Mouse (Mus musculus) heart, embryonic 16.5 days (tissue): ENCODE data around the gene Axl. TPM values are rescaled to one million over a fixed set of nuclear protein-coding genes. Genes with fewer than 3 reads are reported as not detected.

Experiments used
- ATAC-seq: fragments of 200-750 bp; cut with Nextera tagmentation; replicated peaks from 2 replicates; pipeline ENCODE4 v1.8.0; 2017; ENCODE audit warnings: moderate number of reproducible peaks; ENCODE audit not compliant: insufficient read depth, low FRiP score; ENCODE audit errors: extremely low read depth
- H3K27ac ChIP-seq: fragments of 300-500 bp; sonication (generic); 2 replicates; pipeline ENCODE4 v1.5.1; 2014; ENCODE audit warnings: mild to moderate bottlenecking, low read length, control low read depth, moderate library complexity
- H3K27me3 ChIP-seq: fragments of 300-500 bp; sonication (generic); 2 replicates; pipeline ENCODE4 v1.6.1; 2014; ENCODE audit warnings: low read length, mixed read lengths; ENCODE audit not compliant: control insufficient read depth, insufficient read depth
- H3K36me3 ChIP-seq: fragments of 300-500 bp; sonication (generic); 2 replicates; pipeline ENCODE4 v1.6.1; 2014; ENCODE audit not compliant: control insufficient read depth, insufficient read depth
- H3K4me1 ChIP-seq: fragments of 300-500 bp; sonication (generic); 2 replicates; pipeline ENCODE4 v1.6.1; 2014; ENCODE audit warnings: low read length, mixed read lengths; ENCODE audit not compliant: control insufficient read depth, insufficient read depth
- H3K4me2 ChIP-seq: fragments of 300-500 bp; sonication (generic); 2 replicates; pipeline ENCODE4 v1.6.1; 2014; ENCODE audit warnings: low read depth, mild to moderate bottlenecking, control low read depth, low read length
- H3K4me3 ChIP-seq: fragments of 300-500 bp; sonication (generic); 2 replicates; pipeline ENCODE4 v1.5.1; 2014; ENCODE audit warnings: mild to moderate bottlenecking, control low read depth, low read length
- H3K9ac ChIP-seq: fragments of 300-500 bp; sonication (generic); 2 replicates; pipeline ENCODE4 v1.6.1; 2014; ENCODE audit warnings: low read length, control low read depth
- H3K9me3 ChIP-seq: fragments of 300-500 bp; sonication (generic); replicated peaks from 2 replicates; pipeline ENCODE4 v1.6.1; 2016; ENCODE audit warnings: low read length; ENCODE audit not compliant: control insufficient read depth
- WGBS: fragments of 180-500 bp; shearing (Covaris S2); extraction: QIAGEN DNeasy Blood & Tissue Kit; methylation state at CpG from one replicate; pipeline ENCODE4 v1.1.7; 2014; 5-methylcytosine and 5-hydroxymethylcytosine counted together
- polyA plus RNA-seq: library from polyadenylated mRNA; unstranded; fragments of >200 nt; fragmentation: Nextera tagmentation; extraction: Ambion mirVana; gene quantifications from 2 replicates; pipeline ENCODE4 v1.2.1, GENCODE M21; 2015

Axl gene
- polyA plus RNA-seq, 1 experiment from 2014 or later = 44.5 TPM

GRCm38 (mm10) chr7:25766108-25766507 lies 22.4 kb downstream of the Axl start:
- 74% methylated on average over 6 of the region's 6 CpGs for WGBS

GRCm38 (mm10) chr7:25764221-25764620 lies 24.3 kb downstream of the Axl start:
- WGBS = 34% methylated on average over 5 of the region's 5 CpGs
- ATAC-seq = peak; percentile 20; the same call in 1 of the 2 replicates
- peak overlapping the region; percentile 17 for H3K27ac ChIP-seq
- H3K4me3 ChIP-seq = no peak overlapping the region
- peaks cover 2% of the 10 kb centered on the region; the same call in 1 of the 2 replicates for H3K4me1 ChIP-seq
- H3K9ac ChIP-seq = no peak overlapping the region
- H3K9me3 ChIP-seq = no peaks in the 10 kb centered on the region
- no peaks in the 10 kb centered on the region for H3K27me3 ChIP-seq
- H3K36me3 ChIP-seq = peaks cover 16% of the 10 kb centered on the region
- H3K4me2 ChIP-seq = no peak overlapping the region

More at GRCm38 (mm10) chr7:25766108-25766507, 22.4 kb downstream of the Axl start:
- Histone ChIP-seq H3K4me2 (no peak overlapping the region), H3K36me3 (peaks cover 15% of the 10 kb centered on the region), H3K9ac (no peak overlapping the region), H3K4me3 (no peak overlapping the region), H3K9me3 (no peaks in the 10 kb centered on the region), H3K4me1 (peaks cover 2% of the 10 kb centered on the region; the same call in 1 of the 2 replicates), H3K27me3 (no peaks in the 10 kb centered on the region), H3K27ac (no peak overlapping the region)
- no peak for ATAC-seq

GRCm38 (mm10) chr7:25763678-25764077 lies 24.8 kb downstream of the Axl start:
- Histone ChIP-seq H3K4me3 (no peak overlapping the region), H3K4me2 (no peak overlapping the region), H3K4me1 (peaks cover 2% of the 10 kb centered on the region; the same call in 1 of the 2 replicates), H3K9me3 (no peaks in the 10 kb centered on the region), H3K9ac (no peak overlapping the region), H3K36me3 (peaks cover 14% of the 10 kb centered on the region), H3K27me3 (no peaks in the 10 kb centered on the region), H3K27ac (peak overlapping the region; percentile 17)
- no peak for ATAC-seq
- whole genome bisulfite sequencing = 52% methylated on average over 11 of the region's 11 CpGs

GRCm38 (mm10) chr7:25761354-25761753 lies 27.2 kb downstream of the Axl start:
- H3K36me3 ChIP-seq = peaks cover 5% of the 10 kb centered on the region; the same call in 1 of the 2 replicates
- no peaks in the 10 kb centered on the region for H3K27me3 ChIP-seq
- 0 out of 2 replicates have a peak, but pooled peaks have one; percentile 7 for ATAC-seq
- WGBS = 49% methylated on average over 10 of the region's 10 CpGs
- peaks cover 2% of the 10 kb centered on the region; the same call in 1 of the 2 replicates for H3K4me1 ChIP-seq
- no peak overlapping the region for H3K4me2 ChIP-seq
- no peak overlapping the region for H3K9ac ChIP-seq
- H3K9me3 ChIP-seq = no peaks in the 10 kb centered on the region
- no peak overlapping the region for H3K4me3 ChIP-seq
- no peak overlapping the region for H3K27ac ChIP-seq

GRCm38 (mm10) chr7:25756011-25756410 lies 32.5 kb downstream of the Axl start:
- H3K9ac ChIP-seq = peak overlapping the region; percentile 71
- peak overlapping the region; percentile 95 for H3K27ac ChIP-seq
- peak overlapping the region; percentile 97 for H3K4me2 ChIP-seq
- H3K4me1 ChIP-seq = peaks cover 19% of the 10 kb centered on the region
- peak; percentile 6 for ATAC-seq
- no peaks in the 10 kb centered on the region for H3K9me3 ChIP-seq
- peaks cover 3% of the 10 kb centered on the region; the same call in 1 of the 2 replicates for H3K36me3 ChIP-seq
- H3K4me3 ChIP-seq = peak overlapping the region; percentile 85
- no peaks in the 10 kb centered on the region for H3K27me3 ChIP-seq
- under 1% methylated on average over 18 of the region's 18 CpGs for WGBS

GRCm38 (mm10) chr7:25755468-25755833 lies 33.1 kb downstream of the Axl start:
- H3K9ac ChIP-seq = peak overlapping the region; percentile 71
- peaks cover 19% of the 10 kb centered on the region for H3K4me1 ChIP-seq
- ATAC-seq = peak; percentile 46
- under 1% methylated on average over 15 of the region's 15 CpGs for WGBS
- H3K27ac ChIP-seq = peak overlapping the region; percentile 95
- H3K36me3 ChIP-seq = peaks cover 8% of the 10 kb centered on the region; the same call in 1 of the 2 replicates
- no peaks in the 10 kb centered on the region for H3K9me3 ChIP-seq
- H3K4me3 ChIP-seq = peak overlapping the region; percentile 85
- peak overlapping the region; percentile 97 for H3K4me2 ChIP-seq
- no peaks in the 10 kb centered on the region for H3K27me3 ChIP-seq

GRCm38 (mm10) chr7:25754738-25755467 lies 33.6 kb downstream of the Axl start, which contains the start of gene Hnrnpul1:
TSS of gene Hnrnpul1 (minus strand) at chr7:25754757.
- ATAC-seq = peak; percentile 90
- Histone ChIP-seq H3K4me3 (peak within 1 kb of the TSS; percentile 85), H3K4me2 (peak within 1 kb of the TSS; percentile 97), H3K27me3 (no peaks in the 10 kb centered on the region), H3K36me3 (peaks cover 11% of the 10 kb centered on the region; the same call in 1 of the 2 replicates), H3K9ac (peak within 1 kb of the TSS; percentile 100), H3K27ac (peak within 1 kb of the TSS; percentile 98), H3K9me3 (no peaks in the 10 kb centered on the region), H3K4me1 (peaks cover 19% of the 10 kb centered on the region)
- under 1% methylated on average over 55 of the region's 55 CpGs for WGBS

- peaks cover 13% of the 10 kb centered on the region for H3K36me3 ChIP-seq
- H3K4me2 ChIP-seq = peak overlapping the region; percentile 96
- H3K4me3 ChIP-seq = peak overlapping the region; percentile 85
- peak overlapping the region; percentile 98 for H3K27ac ChIP-seq
- peaks cover 19% of the 10 kb centered on the region for H3K4me1 ChIP-seq
- peak overlapping the region; percentile 100 for H3K9ac ChIP-seq
- no peaks in the 10 kb centered on the region for H3K27me3 ChIP-seq
- no peaks in the 10 kb centered on the region for H3K9me3 ChIP-seq
- no peak for ATAC-seq
- WGBS = 0% methylated on average over 30 of the region's 30 CpGs
These were observed 34.1 kb downstream of the Axl start for GRCm38 (mm10) chr7:25754439-25754737.
